Mouse (Mus musculus) thymus, adult 2 months (tissue): ENCODE data around the gene Cmah.

ENCODE experiments used
- CTCF ChIP-seq: fragments of 200-500 bp; IDR thresholded peaks from 2 replicates; pipeline ENCODE4 v1.5.1; 2012; ENCODE audit warnings: mild to moderate bottlenecking, control low read depth, low read length, moderate library complexity, borderline replicate concordance; ENCODE audit not compliant: control insufficient read depth, poor library complexity, insufficient read depth; ENCODE audit errors: extremely low read depth
- POLR2A ChIP-seq: fragments of 200-500 bp; IDR thresholded peaks from 2 replicates; pipeline ENCODE4 v1.6.1; 2012; ENCODE audit warnings: mild to moderate bottlenecking, low read length, control low read depth, moderate library complexity; ENCODE audit not compliant: control insufficient read depth, poor library complexity, insufficient read depth; ENCODE audit errors: extremely low read depth

- TF ChIP-seq CTCF, result no peak
- no peak for TF ChIP-seq POLR2A
Observed at GRCm38 (mm10) chr13:24505812-24506211, 178.6 kb downstream of the Cmah start.
